Mouse (Mus musculus) hindbrain, embryonic 10.5 days (tissue): ENCODE data around the gene Zfp668. TPM values are rescaled to one million over a fixed set of nuclear protein-coding genes. Genes with fewer than 3 reads are reported as not detected.
A peak's percentile ranks its signal among the peaks of the same experiment; 100 is the strongest.
"Not testable (repeated sequence)": the region's sequence is repeated elsewhere in the genome, so short reads cannot be mapped to it uniquely, and the experiment has no call there.

Experiments
- DNase-seq: peaks from one replicate; pipeline ENCODE4 v3.0.0-alpha.2; 2017; ENCODE audit warnings: low spot score
- H3K27ac ChIP-seq: fragments of 300-500 bp; sonication (generic); 2 replicates; pipeline ENCODE4 v1.5.1; 2016; ENCODE audit warnings: mild to moderate bottlenecking, moderate library complexity
- H3K27me3 ChIP-seq: fragments of 300-500 bp; sonication (generic); 2 replicates; pipeline ENCODE4 v1.6.1; 2016; ENCODE audit warnings: mild to moderate bottlenecking; ENCODE audit not compliant: poor library complexity, insufficient read depth, severe bottlenecking
- H3K36me3 ChIP-seq: fragments of 300-500 bp; sonication (generic); 2 replicates; pipeline ENCODE4 v1.6.1; 2016; ENCODE audit warnings: mild to moderate bottlenecking, moderate library complexity
- H3K4me1 ChIP-seq: fragments of 300-500 bp; sonication (generic); replicated peaks from 2 replicates; pipeline ENCODE4 v1.6.1; 2016; ENCODE audit warnings: mild to moderate bottlenecking
- H3K4me3 ChIP-seq: fragments of 300-500 bp; sonication (generic); 2 replicates; pipeline ENCODE4 v1.5.1; 2016; ENCODE audit warnings: mild to moderate bottlenecking, moderate library complexity
- H3K9me3 ChIP-seq: fragments of 300-500 bp; sonication (generic); 2 replicates; pipeline ENCODE4 v1.6.1; 2016; ENCODE audit warnings: mild to moderate bottlenecking, moderate library complexity
- WGBS: fragments of 180-500 bp; shearing (Covaris S2); methylation state at CpG from one replicate; pipeline ENCODE4 v1.1.7; 2016; 5-methylcytosine and 5-hydroxymethylcytosine counted together
- polyA plus RNA-seq: library from polyadenylated mRNA; unstranded; fragments of >200 nt; fragmentation: Nextera tagmentation; extraction: Ambion mirVana; gene quantifications from 2 replicates; pipeline ENCODE4 v1.2.1, GENCODE M21; 2016

Zfp668 gene
- polyA plus RNA-seq, 1 experiment from 2014 or later, result 42.3 TPM

GRCm38 (mm10) chr7:127907939-127908338, 31.3 kb upstream of the Zfp668 start:
- 94% methylated on average over 12 of the region's 12 CpGs for WGBS
- H3K27ac ChIP-seq, result no peak overlapping the region
- H3K27me3 ChIP-seq, result no peaks in the 10 kb centered on the region
- H3K4me3 ChIP-seq, result no peak overlapping the region
- peaks cover 53% of the 10 kb centered on the region for H3K36me3 ChIP-seq
- H3K4me1 ChIP-seq, result peaks cover 29% of the 10 kb centered on the region
- no peaks in the 10 kb centered on the region for H3K9me3 ChIP-seq
- no peak for DNase-seq

GRCm38 (mm10) chr7:127903971-127904796, 27.6 kb upstream of the Zfp668 start, which contains the start of gene Bckdk:
Gene Bckdk (plus strand): TSS chr7:127904082.
- H3K27ac ChIP-seq, result peak within 1 kb of the TSS; percentile 93
- H3K4me3 ChIP-seq, result peak within 1 kb of the TSS; percentile 75
- no peaks in the 10 kb centered on the region for H3K9me3 ChIP-seq
- H3K36me3 ChIP-seq, result peaks cover 43% of the 10 kb centered on the region
- peak; percentile 82 for DNase-seq
- peaks cover 19% of the 10 kb centered on the region for H3K4me1 ChIP-seq
- WGBS, result 9% methylated on average over 38 of the region's 38 CpGs
- no peaks in the 10 kb centered on the region for H3K27me3 ChIP-seq

- WGBS, result 85% methylated on average over 2 of the region's 2 CpGs
- H3K9me3 ChIP-seq, result no peaks in the 10 kb centered on the region
- no peak for DNase-seq
- peaks cover 19% of the 10 kb centered on the region for H3K4me1 ChIP-seq
- no peak overlapping the region for H3K27ac ChIP-seq
- no peak overlapping the region for H3K4me3 ChIP-seq
- H3K36me3 ChIP-seq, result peaks cover 18% of the 10 kb centered on the region
- no peaks in the 10 kb centered on the region for H3K27me3 ChIP-seq
Measured at GRCm38 (mm10) chr7:127901772-127902171, 25.1 kb upstream of the Zfp668 start.

GRCm38 (mm10) chr7:127899997-127900396, 23.4 kb upstream of the Zfp668 start:
- 57% methylated on average over 7 of the region's 7 CpGs for WGBS
- H3K27ac ChIP-seq, result no peak overlapping the region
- H3K27me3 ChIP-seq, result no peaks in the 10 kb centered on the region
- peaks cover under 1% of the 10 kb centered on the region; the same call in 1 of the 2 replicates for H3K36me3 ChIP-seq
- no peak for DNase-seq
- no peaks in the 10 kb centered on the region for H3K9me3 ChIP-seq
- H3K4me3 ChIP-seq, result no peak overlapping the region
- H3K4me1 ChIP-seq, result peaks cover 20% of the 10 kb centered on the region

GRCm38 (mm10) chr7:127898179-127898956, 21.7 kb upstream of the Zfp668 start:
- 36% methylated on average over 10 of the region's 10 CpGs for WGBS
- no peaks in the 10 kb centered on the region for H3K9me3 ChIP-seq
- H3K27ac ChIP-seq, result no peak overlapping the region
- H3K36me3 ChIP-seq, result peaks cover 4% of the 10 kb centered on the region
- no peak overlapping the region for H3K4me3 ChIP-seq
- DNase-seq, result no peak
- H3K27me3 ChIP-seq, result no peaks in the 10 kb centered on the region
- H3K4me1 ChIP-seq, result peaks cover 21% of the 10 kb centered on the region

GRCm38 (mm10) chr7:127897542-127897941, 20.9 kb upstream of the Zfp668 start:
- 88% methylated on average over 7 of the region's 7 CpGs for WGBS
- no peaks in the 10 kb centered on the region for H3K27me3 ChIP-seq

GRCm38 (mm10) chr7:127896384-127896783, 19.8 kb upstream of the Zfp668 start:
- DNase-seq, result peak; percentile 56
- no peaks in the 10 kb centered on the region for H3K27me3 ChIP-seq
- H3K27ac ChIP-seq, result no peak overlapping the region
- peaks cover 21% of the 10 kb centered on the region for H3K4me1 ChIP-seq
- no peak overlapping the region for H3K4me3 ChIP-seq
- no peaks in the 10 kb centered on the region for H3K9me3 ChIP-seq
- 58% methylated on average over 13 of the region's 13 CpGs for WGBS
- peaks cover 20% of the 10 kb centered on the region for H3K36me3 ChIP-seq

More at GRCm38 (mm10) chr7:127897542-127897941, 20.9 kb upstream of the Zfp668 start:
- Histone ChIP-seq H3K9me3 (no peaks in the 10 kb centered on the region), H3K4me3 (no peak overlapping the region), H3K27ac (no peak overlapping the region), H3K36me3 (peaks cover 12% of the 10 kb centered on the region), H3K4me1 (peaks cover 21% of the 10 kb centered on the region)
- no peak for DNase-seq

GRCm38 (mm10) chr7:127895891-127896290, 19.3 kb upstream of the Zfp668 start:
- not testable (repeated sequence) for H3K9me3 ChIP-seq, DNase-seq, H3K27me3 ChIP-seq
- H3K4me3 ChIP-seq, result peak overlapping the region; percentile 59
- H3K36me3 ChIP-seq, result peaks cover 25% of the 10 kb centered on the region
- H3K4me1 ChIP-seq, result peaks cover 21% of the 10 kb centered on the region
- peak overlapping the region; percentile 50; the same call in 1 of the 2 replicates for H3K27ac ChIP-seq
- WGBS, result 64% methylated on average over 7 of the region's 7 CpGs

- Histone ChIP-seq H3K27ac (peak within 1 kb of the TSS; percentile 66), H3K4me3 (peak within 1 kb of the TSS; percentile 59), H3K9me3 (no peaks in the 10 kb centered on the region), H3K27me3 (no peaks in the 10 kb centered on the region), H3K4me1 (peaks cover 21% of the 10 kb centered on the region), H3K36me3 (peaks cover 30% of the 10 kb centered on the region)
- DNase-seq, result peak; percentile 91
- under 1% methylated on average over 26 of the region's 26 CpGs for WGBS
Measured at GRCm38 (mm10) chr7:127895442-127895841, 18.8 kb upstream of the Zfp668 start, which contains the start of the genes Gm21974 and Vkorc1. Gene Gm21974 (minus strand): TSS chr7:127895454. Gene Vkorc1 (minus strand): TSS chr7:127895617.

GRCm38 (mm10) chr7:127894480-127894879, 17.9 kb upstream of the Zfp668 start:
- peaks cover 17% of the 10 kb centered on the region for H3K4me1 ChIP-seq
- H3K27ac ChIP-seq, result no peak overlapping the region
- WGBS, result 88% methylated on average over 5 of the region's 5 CpGs
- H3K27me3 ChIP-seq, result no peaks in the 10 kb centered on the region
- DNase-seq, result no peak
- no peaks in the 10 kb centered on the region for H3K9me3 ChIP-seq
- peaks cover 39% of the 10 kb centered on the region for H3K36me3 ChIP-seq
- peak overlapping the region; percentile 59 for H3K4me3 ChIP-seq

- DNase-seq, result no peak
- Histone ChIP-seq H3K27ac (no peak within 1 kb of the TSS), H3K36me3 (peaks cover 76% of the 10 kb centered on the region)
Measured at GRCm38 (mm10) chr7:127890798-127891197, 14.2 kb upstream of the Zfp668 start, which contains the start of gene Prss53. Gene Prss53 (minus strand): TSS chr7:127890970.

GRCm38 (mm10) chr7:127888821-127889220, 12.2 kb upstream of the Zfp668 start:
- Histone ChIP-seq H3K36me3 (peaks cover 96% of the 10 kb centered on the region), H3K27me3 (no peaks in the 10 kb centered on the region), H3K9me3 (no peaks in the 10 kb centered on the region), H3K27ac (no peak overlapping the region), H3K4me1 (peaks cover 14% of the 10 kb centered on the region), H3K4me3 (no peak overlapping the region)
- 88% methylated on average over 3 of the region's 3 CpGs for WGBS
- DNase-seq, result no peak

More at GRCm38 (mm10) chr7:127890798-127891197, 14.2 kb upstream of the Zfp668 start, which contains the start of gene Prss53:
- Histone ChIP-seq H3K27me3 (no peaks in the 10 kb centered on the region), H3K9me3 (no peaks in the 10 kb centered on the region), H3K4me1 (peaks cover 13% of the 10 kb centered on the region), H3K4me3 (no peak within 1 kb of the TSS)
- WGBS, result 28% methylated on average over 4 of the region's 4 CpGs
